Mouse (Mus musculus) forebrain, embryonic 11.5 days (tissue): ENCODE measurements around the gene Hist1h3f. TPM values are rescaled to one million over a fixed set of nuclear protein-coding genes. Genes with fewer than 3 reads are reported as not detected.
"Not testable (repeated sequence)": the region's sequence is repeated elsewhere in the genome, so short reads cannot be mapped to it uniquely, and the experiment has no call there.

Source experiments
- ATAC-seq: fragments of 200-750 bp; cut with Nextera tagmentation; replicated peaks from 2 replicates; pipeline ENCODE4 v1.8.0; 2017; ENCODE audit warnings: moderate TSS enrichment; ENCODE audit not compliant: low FRiP score
- DNase-seq: peaks from one replicate; pipeline ENCODE4 v3.0.0-alpha.2; 2017; ENCODE audit warnings: low spot score
- H3K27ac ChIP-seq: fragments of 300-500 bp; sonication (generic); 2 replicates; pipeline ENCODE4 v1.5.1; 2014; ENCODE audit warnings: low read depth, low read length
- H3K27me3 ChIP-seq: fragments of 300-500 bp; sonication (generic); 2 replicates; pipeline ENCODE4 v1.6.1; 2014; ENCODE audit warnings: mild to moderate bottlenecking, low read length, mixed read lengths; ENCODE audit not compliant: control insufficient read depth, insufficient read depth
- H3K36me3 ChIP-seq: fragments of 300-500 bp; sonication (generic); 2 replicates; pipeline ENCODE4 v1.6.1; 2014; ENCODE audit warnings: mild to moderate bottlenecking, low read length, moderate library complexity, mixed read lengths; ENCODE audit not compliant: control insufficient read depth, insufficient read depth
- H3K4me1 ChIP-seq: fragments of 300-500 bp; sonication (generic); replicated peaks from 2 replicates; pipeline ENCODE4 v1.6.1; 2014; ENCODE audit warnings: low read length, mixed read lengths; ENCODE audit not compliant: control insufficient read depth, insufficient read depth
- H3K4me2 ChIP-seq: fragments of 300-500 bp; sonication (generic); 2 replicates; pipeline ENCODE4 v1.6.1; 2014; ENCODE audit warnings: low read depth, mild to moderate bottlenecking, low read length, moderate library complexity, mixed read lengths; ENCODE audit not compliant: severe bottlenecking
- H3K4me3 ChIP-seq: fragments of 300-500 bp; sonication (generic); 2 replicates; pipeline ENCODE4 v1.5.1; 2014; ENCODE audit warnings: low read depth, low read length
- H3K9ac ChIP-seq: fragments of 300-500 bp; sonication (generic); 2 replicates; pipeline ENCODE4 v1.6.1; 2014; ENCODE audit warnings: low read length
- H3K9me3 ChIP-seq: fragments of 300-500 bp; sonication (generic); 2 replicates; pipeline ENCODE4 v1.6.1; 2016; ENCODE audit warnings: low read length, mixed read lengths; ENCODE audit not compliant: control insufficient read depth
- WGBS: fragments of 180-500 bp; shearing (Covaris S2); extraction: QIAGEN DNeasy Blood & Tissue Kit; methylation state at CpG from one replicate; pipeline ENCODE4 v1.1.7; 2014; 5-methylcytosine and 5-hydroxymethylcytosine counted together
- polyA plus RNA-seq: library from polyadenylated mRNA; unstranded; fragments of >200 nt; fragmentation: Nextera tagmentation; extraction: Ambion mirVana; gene quantifications from 2 replicates; pipeline ENCODE4 v1.2.1, GENCODE M21; 2014

Hist1h3f gene
- polyA plus RNA-seq, 1 experiment from 2014 or later, result 1.4 TPM

GRCm38 (mm10) chr13:23539821-23540220 is 4.0 kb upstream of the Hist1h3f start:
- WGBS, result 77% methylated on average over 1 of the region's 1 CpGs
- H3K9me3 ChIP-seq, H3K4me1 ChIP-seq, H3K9ac ChIP-seq, H3K4me3 ChIP-seq, H3K27ac ChIP-seq, H3K4me2 ChIP-seq, H3K27me3 ChIP-seq, H3K36me3 ChIP-seq, DNase-seq, ATAC-seq: not testable (repeated sequence)

- Histone ChIP-seq H3K9ac (no peak overlapping the region), H3K4me2 (no peak overlapping the region), H3K27me3 (no peaks in the 10 kb centered on the region), H3K9me3 (no peaks in the 10 kb centered on the region), H3K27ac (no peak overlapping the region), H3K36me3 (no peaks in the 10 kb centered on the region), H3K4me1 (no peaks in the 10 kb centered on the region; the same call in none of the 2 replicates), H3K4me3 (no peak overlapping the region)
- WGBS, result 76% methylated on average over 3 of the region's 3 CpGs
- ATAC-seq (no peak), DNase-seq (no peak)
Measured at GRCm38 (mm10) chr13:23541497-23541896, 2.4 kb upstream of the Hist1h3f start.

- WGBS, result 6% methylated on average over 3 of the region's 3 CpGs
- peak; percentile 41 for DNase-seq
- not testable (repeated sequence) for H3K4me1 ChIP-seq, H3K36me3 ChIP-seq, H3K9me3 ChIP-seq, H3K27me3 ChIP-seq, ATAC-seq
- peak overlapping the region; percentile 40 for H3K4me3 ChIP-seq
- H3K4me2 ChIP-seq, result peak overlapping the region; percentile 53
- H3K27ac ChIP-seq, result peak overlapping the region; percentile 94
- peak overlapping the region; percentile 68 for H3K9ac ChIP-seq
Measured at GRCm38 (mm10) chr13:23542225-23542980, 1.4 kb upstream of the Hist1h3f start.

GRCm38 (mm10) chr13:23542999-23543607 is 749 bp upstream of the Hist1h3f start, which contains the start of gene Hist1h2bh:
TSS of gene Hist1h2bh (minus strand) at chr13:23543392.
- DNase-seq (peak; percentile 80), ATAC-seq (peak; percentile 93)
- H3K27me3 ChIP-seq, H3K4me1 ChIP-seq, H3K9me3 ChIP-seq, H3K36me3 ChIP-seq: not testable (repeated sequence)
- Histone ChIP-seq H3K4me2 (peak within 1 kb of the TSS; percentile 74), H3K4me3 (peak within 1 kb of the TSS; percentile 40), H3K27ac (peak within 1 kb of the TSS; percentile 94), H3K9ac (peak within 1 kb of the TSS; percentile 68)
- WGBS, result under 1% methylated on average over 23 of the region's 42 CpGs

DNA sequence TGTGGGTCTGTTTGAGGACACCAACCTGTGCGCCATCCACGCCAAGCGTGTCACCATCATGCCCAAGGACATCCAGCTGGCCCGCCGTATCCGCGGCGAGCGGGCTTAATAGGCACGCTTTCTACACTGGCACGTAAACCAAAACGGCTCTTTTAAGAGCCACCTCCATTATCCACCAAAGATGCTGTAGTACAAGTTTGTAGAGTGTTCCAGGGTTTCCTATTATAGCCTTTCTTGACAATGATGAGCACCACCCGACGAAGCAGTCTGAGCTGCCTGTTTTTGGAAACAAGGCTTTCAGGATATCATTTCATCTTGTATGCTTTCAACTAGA is 902 bp downstream of the Hist1h3f start:
- H3K4me3 ChIP-seq, result peak overlapping the region; percentile 37
- H3K27ac ChIP-seq, H3K9me3 ChIP-seq, H3K27me3 ChIP-seq, ATAC-seq, DNase-seq, H3K36me3 ChIP-seq, H3K4me1 ChIP-seq: not testable (repeated sequence)
- H3K4me2 ChIP-seq, result peak overlapping the region; percentile 38; the same call in 1 of the 2 replicates
- H3K9ac ChIP-seq, result peak overlapping the region; percentile 64
- WGBS, result 0% methylated on average over 11 of the region's 14 CpGs

- Histone ChIP-seq H3K36me3 (no peaks in the 10 kb centered on the region), H3K4me3 (no peak overlapping the region), H3K27ac (peak overlapping the region; percentile 62), H3K9me3 (no peaks in the 10 kb centered on the region), H3K4me2 (no peak overlapping the region), H3K27me3 (no peaks in the 10 kb centered on the region), H3K4me1 (no peaks in the 10 kb centered on the region), H3K9ac (no peak overlapping the region)
- ATAC-seq, result no peak
- DNase-seq, result no peak
- 87% methylated on average over 5 of the region's 5 CpGs for WGBS
Measured at GRCm38 (mm10) chr13:23546694-23547093, 2.8 kb downstream of the Hist1h3f start.

DNA sequence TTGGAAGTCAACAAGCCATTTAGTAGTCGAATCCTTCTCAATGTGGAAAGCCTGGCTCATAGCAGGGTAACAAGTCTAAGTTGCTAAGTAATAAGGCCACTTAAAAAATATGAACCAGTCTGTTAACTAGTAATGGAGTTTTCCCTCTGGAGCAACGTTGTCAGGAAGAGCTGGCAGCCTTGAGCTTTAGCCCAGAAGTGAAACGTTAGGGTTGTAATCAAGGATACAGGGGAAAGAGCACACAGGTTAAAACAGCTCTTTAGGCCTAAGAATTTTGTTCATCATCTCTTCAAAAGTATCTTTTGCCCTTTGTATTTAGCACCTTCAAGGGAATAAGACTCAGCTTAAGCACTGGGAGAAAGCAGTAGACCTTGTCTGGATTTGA is 6.9 kb downstream of the Hist1h3f start:
- Histone ChIP-seq H3K27me3 (no peaks in the 10 kb centered on the region), H3K4me2 (peak overlapping the region; percentile 55), H3K36me3 (no peaks in the 10 kb centered on the region), H3K4me3 (peak overlapping the region; percentile 36), H3K9me3 (no peaks in the 10 kb centered on the region), H3K9ac (peak overlapping the region; percentile 71), H3K27ac (peak overlapping the region; percentile 93), H3K4me1 (no peaks in the 10 kb centered on the region)
- ATAC-seq (no peak), DNase-seq (no peak)
- 8% methylated on average over 3 of the region's 3 CpGs for WGBS

- H3K9ac ChIP-seq, result peak within 1 kb of the TSS; percentile 71
- H3K36me3 ChIP-seq, H3K9me3 ChIP-seq, H3K4me1 ChIP-seq, H3K27me3 ChIP-seq: not testable (repeated sequence)
- H3K4me2 ChIP-seq, result peak within 1 kb of the TSS; percentile 55
- H3K4me3 ChIP-seq, result peak within 1 kb of the TSS; percentile 36
- ATAC-seq (peak; percentile 81), DNase-seq (peak; percentile 94)
- H3K27ac ChIP-seq, result peak within 1 kb of the TSS; percentile 93
- WGBS, result under 1% methylated on average over 44 of the region's 47 CpGs
Measured at GRCm38 (mm10) chr13:23551146-23551834, 7.4 kb downstream of the Hist1h3f start, which contains the start of gene Hist1h4f. TSS of gene Hist1h4f (minus strand) at chr13:23551648.
